Mouse (Mus musculus) CD4-positive, CD25-positive, alpha-beta regulatory T cell, adult 2 months (primary cell): ENCODE results near the gene Cryba4.

Source experiments
- DNase-seq: peaks from one replicate; pipeline ENCODE4 v3.0.0-alpha.2; 2012; ENCODE audit warnings: low read depth, low spot score

Gene Cryba4

DNA sequence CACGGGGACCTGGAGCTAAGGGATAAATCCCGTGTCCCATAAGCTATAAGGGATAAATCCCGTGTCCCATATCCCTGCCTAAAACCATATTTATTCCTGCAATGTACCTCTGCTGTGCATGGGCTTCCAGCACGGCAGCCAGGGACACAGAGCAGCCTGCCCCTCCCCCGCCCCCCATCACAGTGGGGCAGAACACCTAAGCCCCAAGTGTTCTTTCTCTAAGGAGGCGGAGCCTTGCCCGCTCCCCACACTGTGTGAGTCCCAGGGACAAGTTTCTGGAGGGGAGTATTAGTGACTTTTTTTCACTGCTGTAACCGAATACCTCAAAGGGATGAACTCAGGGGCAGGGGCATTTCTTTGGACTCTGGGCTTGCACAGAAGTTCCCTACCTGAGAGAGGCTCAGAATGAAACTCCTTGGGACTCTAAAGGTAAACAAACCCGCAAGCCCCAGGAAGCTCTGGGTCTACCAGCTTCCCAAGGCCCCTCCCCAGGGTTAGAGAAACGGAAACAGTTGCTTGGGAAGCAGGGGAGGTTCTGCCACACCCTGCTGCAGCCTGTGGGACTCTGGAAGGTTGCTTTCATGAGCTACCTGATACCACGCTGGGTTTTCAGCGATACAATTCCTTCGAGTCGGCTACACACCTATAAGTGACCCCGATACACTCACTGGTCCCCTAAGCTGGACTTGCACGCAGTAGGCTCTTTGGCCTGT is 45.6 kb downstream of the Cryba4 start:
- no peak for DNase-seq

DNA sequence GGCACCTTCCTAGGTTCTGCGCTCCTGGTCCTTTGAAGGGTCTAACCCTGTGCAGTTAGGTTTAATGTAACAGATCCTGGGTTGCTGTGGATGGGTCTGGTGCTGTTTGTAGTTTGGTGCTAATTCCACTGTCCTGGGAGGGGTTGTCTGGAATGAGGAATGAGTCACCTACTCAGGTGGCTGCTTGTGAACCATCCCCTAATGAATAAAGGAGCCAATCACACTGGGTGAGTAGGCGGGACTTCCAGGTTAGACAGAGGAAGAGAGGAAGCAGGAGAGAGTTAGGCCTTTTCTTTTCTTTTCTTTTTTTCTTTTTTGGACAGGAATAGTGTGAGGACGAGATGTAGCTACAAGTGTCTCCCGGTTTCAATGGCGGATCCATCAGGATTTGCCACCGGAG is 52.7 kb downstream of the Cryba4 start:
- DNase-seq = no peak
